Mouse (Mus musculus): ENCODE data around the gene Itsn1. TPM values are rescaled to one million over a fixed set of nuclear protein-coding genes. Genes with fewer than 3 reads are reported as not detected.

Gene Itsn1
- polyA plus RNA-seq, 1 experiment from 2014 or later: 27.6 TPM

- H3K4me3 ChIP-seq (replicated peaks): no peak overlapping the region
- no peak overlapping the region for H3K4me2 ChIP-seq
- WGBS: 94% methylated on average over 9 of the region's 9 CpGs
- peaks cover 28% of the 10 kb centered on the region for H3K36me3 ChIP-seq
- no peak overlapping the region for H3K9ac ChIP-seq
- no peaks in the 10 kb centered on the region for H3K9me3 ChIP-seq (replicated peaks)
- H3K4me1 ChIP-seq: peaks cover 14% of the 10 kb centered on the region
- H3K27me3 ChIP-seq: no peaks in the 10 kb centered on the region
- H3K27ac ChIP-seq: no peak overlapping the region
- no peak for ATAC-seq (replicated peaks; ENCODE audit: low FRiP score)
Measured at GRCm38 (mm10) chr16:91795606-91796005, 66.5 kb downstream of the Itsn1 start.

GRCm38 (mm10) chr16:91801426-91801825, 72.3 kb downstream of the Itsn1 start:
- WGBS: 95% methylated on average over 13 of the region's 13 CpGs
- no peak for ATAC-seq (replicated peaks; ENCODE audit: low FRiP score)
- H3K4me3 ChIP-seq (replicated peaks): no peak overlapping the region

GRCm38 (mm10) chr16:91802461-91803062, 73.5 kb downstream of the Itsn1 start:
- no peak overlapping the region for H3K4me3 ChIP-seq (replicated peaks)
- H3K36me3 ChIP-seq: peaks cover 30% of the 10 kb centered on the region
- WGBS: 50% methylated on average over 5 of the region's 5 CpGs
- H3K4me1 ChIP-seq: no peaks in the 10 kb centered on the region
- H3K4me2 ChIP-seq: no peak overlapping the region
- H3K27me3 ChIP-seq: no peaks in the 10 kb centered on the region
- H3K9me3 ChIP-seq (replicated peaks): no peaks in the 10 kb centered on the region
- H3K9ac ChIP-seq: no peak overlapping the region
- ATAC-seq (replicated peaks; ENCODE audit: low FRiP score): no peak
- no peak overlapping the region for H3K27ac ChIP-seq

More at GRCm38 (mm10) chr16:91801426-91801825, 72.3 kb downstream of the Itsn1 start:
- Histone ChIP-seq H3K4me2 (no peak overlapping the region), H3K27me3 (no peaks in the 10 kb centered on the region), H3K9ac (no peak overlapping the region), H3K4me1 (no peaks in the 10 kb centered on the region), H3K9me3 (replicated peaks) (no peaks in the 10 kb centered on the region), H3K27ac (no peak overlapping the region), H3K36me3 (peaks cover 32% of the 10 kb centered on the region)

GRCm38 (mm10) chr16:91804418-91804817, 75.3 kb downstream of the Itsn1 start:
- Histone ChIP-seq H3K4me3 (replicated peaks) (no peak overlapping the region), H3K27ac (no peak overlapping the region)
- ATAC-seq (replicated peaks; ENCODE audit: low FRiP score): peak; percentile 73

GRCm38 (mm10) chr16:91804831-91805230, 75.8 kb downstream of the Itsn1 start:
- no peaks in the 10 kb centered on the region for H3K9me3 ChIP-seq (replicated peaks)
- no peaks in the 10 kb centered on the region for H3K4me1 ChIP-seq
- no peak overlapping the region for H3K4me2 ChIP-seq
- no peak overlapping the region for H3K27ac ChIP-seq
- H3K27me3 ChIP-seq: no peaks in the 10 kb centered on the region
- no peak overlapping the region for H3K4me3 ChIP-seq (replicated peaks)
- H3K36me3 ChIP-seq: peaks cover 45% of the 10 kb centered on the region
- peak; percentile 64 for ATAC-seq (replicated peaks; ENCODE audit: low FRiP score)
- H3K9ac ChIP-seq: no peak overlapping the region
- 34% methylated on average over 5 of the region's 5 CpGs for WGBS

More at GRCm38 (mm10) chr16:91804418-91804817, 75.3 kb downstream of the Itsn1 start:
- Histone ChIP-seq H3K36me3 (peaks cover 41% of the 10 kb centered on the region), H3K9ac (no peak overlapping the region), H3K27me3 (no peaks in the 10 kb centered on the region), H3K4me1 (no peaks in the 10 kb centered on the region), H3K4me2 (no peak overlapping the region), H3K9me3 (replicated peaks) (no peaks in the 10 kb centered on the region)
- 84% methylated on average over 8 of the region's 8 CpGs for WGBS

- H3K9me3 ChIP-seq (replicated peaks): no peaks in the 10 kb centered on the region
- H3K4me3 ChIP-seq (replicated peaks): no peak overlapping the region
- no peak overlapping the region for H3K4me2 ChIP-seq
- H3K27ac ChIP-seq: no peak overlapping the region
- H3K27me3 ChIP-seq: no peaks in the 10 kb centered on the region
- H3K36me3 ChIP-seq: peaks cover 62% of the 10 kb centered on the region
- 81% methylated on average over 7 of the region's 7 CpGs for WGBS
- no peaks in the 10 kb centered on the region for H3K4me1 ChIP-seq
- H3K9ac ChIP-seq: no peak overlapping the region
- no peak for ATAC-seq (replicated peaks; ENCODE audit: low FRiP score)
Measured at GRCm38 (mm10) chr16:91810235-91810634, 81.2 kb downstream of the Itsn1 start.

- Histone ChIP-seq H3K4me3 (replicated peaks) (no peak overlapping the region), H3K4me2 (no peak overlapping the region), H3K9ac (no peak overlapping the region), H3K27me3 (no peaks in the 10 kb centered on the region), H3K9me3 (replicated peaks) (no peaks in the 10 kb centered on the region), H3K4me1 (no peaks in the 10 kb centered on the region), H3K27ac (no peak overlapping the region), H3K36me3 (peaks cover 64% of the 10 kb centered on the region)
- 95% methylated on average over 7 of the region's 7 CpGs for WGBS
- ATAC-seq (replicated peaks; ENCODE audit: low FRiP score): no peak
Measured at GRCm38 (mm10) chr16:91811339-91811738, 82.3 kb downstream of the Itsn1 start.

GRCm38 (mm10) chr16:91811876-91812275, 82.8 kb downstream of the Itsn1 start:
- ATAC-seq (replicated peaks; ENCODE audit: low FRiP score): no peak
- Histone ChIP-seq H3K27ac (no peak overlapping the region), H3K36me3 (peaks cover 67% of the 10 kb centered on the region), H3K4me3 (replicated peaks) (no peak overlapping the region), H3K27me3 (no peaks in the 10 kb centered on the region), H3K9me3 (replicated peaks) (no peaks in the 10 kb centered on the region), H3K9ac (no peak overlapping the region), H3K4me1 (no peaks in the 10 kb centered on the region), H3K4me2 (no peak overlapping the region)
- 91% methylated on average over 9 of the region's 9 CpGs for WGBS

GRCm38 (mm10) chr16:91813543-91813942, 84.5 kb downstream of the Itsn1 start:
- no peaks in the 10 kb centered on the region for H3K9me3 ChIP-seq (replicated peaks)
- WGBS: 91% methylated on average over 6 of the region's 6 CpGs
- ATAC-seq (replicated peaks; ENCODE audit: low FRiP score): no peak

GRCm38 (mm10) chr16:91815067-91815466, 86.0 kb downstream of the Itsn1 start:
- H3K4me3 ChIP-seq (replicated peaks): no peak overlapping the region
- H3K27ac ChIP-seq: no peak overlapping the region
- H3K27me3 ChIP-seq: no peaks in the 10 kb centered on the region
- WGBS: 93% methylated on average over 3 of the region's 3 CpGs
- ATAC-seq (replicated peaks; ENCODE audit: low FRiP score): no peak
- no peaks in the 10 kb centered on the region for H3K4me1 ChIP-seq
- H3K4me2 ChIP-seq: no peak overlapping the region
- peaks cover 78% of the 10 kb centered on the region for H3K36me3 ChIP-seq
- no peak overlapping the region for H3K9ac ChIP-seq
- H3K9me3 ChIP-seq (replicated peaks): no peaks in the 10 kb centered on the region

More at GRCm38 (mm10) chr16:91813543-91813942, 84.5 kb downstream of the Itsn1 start:
- H3K9ac ChIP-seq: no peak overlapping the region
- H3K4me1 ChIP-seq: no peaks in the 10 kb centered on the region
- peaks cover 77% of the 10 kb centered on the region for H3K36me3 ChIP-seq
- H3K27ac ChIP-seq: no peak overlapping the region
- H3K4me2 ChIP-seq: no peak overlapping the region
- no peaks in the 10 kb centered on the region for H3K27me3 ChIP-seq
- H3K4me3 ChIP-seq (replicated peaks): no peak overlapping the region

- H3K9ac ChIP-seq: no peak overlapping the region
- no peak for ATAC-seq (replicated peaks; ENCODE audit: low FRiP score)
- no peaks in the 10 kb centered on the region for H3K4me1 ChIP-seq
- no peaks in the 10 kb centered on the region for H3K27me3 ChIP-seq
- H3K4me2 ChIP-seq: no peak overlapping the region
- 87% methylated on average over 8 of the region's 8 CpGs for WGBS
- no peaks in the 10 kb centered on the region for H3K9me3 ChIP-seq (replicated peaks)
- no peak overlapping the region for H3K4me3 ChIP-seq (replicated peaks)
- peaks cover 80% of the 10 kb centered on the region for H3K36me3 ChIP-seq
- no peak overlapping the region for H3K27ac ChIP-seq
Measured at GRCm38 (mm10) chr16:91820299-91820698, 91.2 kb downstream of the Itsn1 start.

GRCm38 (mm10) chr16:91822325-91822724, 93.2 kb downstream of the Itsn1 start:
- no peaks in the 10 kb centered on the region for H3K9me3 ChIP-seq (replicated peaks)
- no peak overlapping the region for H3K4me2 ChIP-seq
- H3K4me1 ChIP-seq: peaks cover 4% of the 10 kb centered on the region
- no peak overlapping the region for H3K27ac ChIP-seq
- H3K36me3 ChIP-seq: peaks cover 60% of the 10 kb centered on the region
- no peak overlapping the region for H3K4me3 ChIP-seq (replicated peaks)
- 89% methylated on average over 7 of the region's 7 CpGs for WGBS
- no peak overlapping the region for H3K9ac ChIP-seq
- H3K27me3 ChIP-seq: no peaks in the 10 kb centered on the region
- no peak for ATAC-seq (replicated peaks; ENCODE audit: low FRiP score)

- H3K4me2 ChIP-seq: no peak overlapping the region
- peaks cover 8% of the 10 kb centered on the region for H3K4me1 ChIP-seq
- no peak overlapping the region for H3K27ac ChIP-seq
- WGBS: 94% methylated on average over 6 of the region's 6 CpGs
- H3K27me3 ChIP-seq: no peaks in the 10 kb centered on the region
- no peak for ATAC-seq (replicated peaks; ENCODE audit: low FRiP score)
- no peak overlapping the region for H3K4me3 ChIP-seq (replicated peaks)
- no peak overlapping the region for H3K9ac ChIP-seq
- H3K9me3 ChIP-seq (replicated peaks): no peaks in the 10 kb centered on the region
- H3K36me3 ChIP-seq: peaks cover 59% of the 10 kb centered on the region
Measured at GRCm38 (mm10) chr16:91822759-91823158, 93.7 kb downstream of the Itsn1 start.
